Mouse (Mus musculus): ENCODE measurements at regions not wholly inside any gene's neighbourhood (a gene's known extent, or its start where the extent isn't known, plus 50 kb on each side); places are given as distances from the start of the nearest gene placed in this dataset.

GRCm38 (mm10) chr9:59232682-59233081 is 58.7 kb upstream of the Adpgk start:
- H3K27me3 ChIP-seq (ENCODE audit: control insufficient read depth, insufficient read depth, low read length), result no peaks in the 10 kb centered on the region
- H3K27ac ChIP-seq (ENCODE audit: insufficient read depth, low read depth, low read length), result no peak overlapping the region
- no peaks in the 10 kb centered on the region for H3K36me3 ChIP-seq (ENCODE audit: control insufficient read depth, insufficient read depth, low read length)
- no peak overlapping the region for H3K4me3 ChIP-seq (ENCODE audit: low read depth, low read length)
- no peaks in the 10 kb centered on the region for H3K4me1 ChIP-seq (ENCODE audit: control insufficient read depth, insufficient read depth, insufficient read length, low read length)
- TF ChIP-seq CTCF (IDR thresholded peaks at IDR 0.05; ENCODE audit: extremely low read depth, insufficient read length, insufficient replicate concordance, low read depth, low read length) (no peak), POLR2A (IDR thresholded peaks at IDR 0.05; ENCODE audit: low read depth, low read length) (no peak)
- WGBS, result 23% methylated on average over 3 of the region's 3 CpGs

- no peaks in the 10 kb centered on the region for H3K4me1 ChIP-seq (ENCODE audit: control insufficient read depth, insufficient read depth, insufficient read length, low read length)
- TF ChIP-seq CTCF (IDR thresholded peaks at IDR 0.05; ENCODE audit: extremely low read depth, insufficient read length, insufficient replicate concordance, low read depth, low read length), result no peak
- no peak for TF ChIP-seq POLR2A (IDR thresholded peaks at IDR 0.05; ENCODE audit: low read depth, low read length)
- no peak overlapping the region for H3K27ac ChIP-seq (ENCODE audit: insufficient read depth, low read depth, low read length)
- no peak overlapping the region for H3K4me3 ChIP-seq (ENCODE audit: low read depth, low read length)
- no peaks in the 10 kb centered on the region for H3K36me3 ChIP-seq (ENCODE audit: control insufficient read depth, insufficient read depth, low read length)
- WGBS, result 68% methylated on average over 7 of the region's 7 CpGs
- H3K27me3 ChIP-seq (ENCODE audit: control insufficient read depth, insufficient read depth, low read length), result no peaks in the 10 kb centered on the region
Observed at GRCm38 (mm10) chr9:59231947-59232346, 59.4 kb upstream of the Adpgk start.

GRCm38 (mm10) chr9:59231186-59231585 is 60.2 kb upstream of the Adpgk start:
- Histone ChIP-seq H3K27ac (ENCODE audit: insufficient read depth, low read depth, low read length) (no peak overlapping the region), H3K36me3 (ENCODE audit: control insufficient read depth, insufficient read depth, low read length) (no peaks in the 10 kb centered on the region), H3K4me3 (ENCODE audit: low read depth, low read length) (no peak overlapping the region), H3K4me1 (ENCODE audit: control insufficient read depth, insufficient read depth, insufficient read length, low read length) (no peaks in the 10 kb centered on the region), H3K27me3 (ENCODE audit: control insufficient read depth, insufficient read depth, low read length) (no peaks in the 10 kb centered on the region)
- 75% methylated on average over 5 of the region's 5 CpGs for WGBS
- TF ChIP-seq CTCF (IDR thresholded peaks at IDR 0.05; ENCODE audit: extremely low read depth, insufficient read length, insufficient replicate concordance, low read depth, low read length) (no peak), POLR2A (IDR thresholded peaks at IDR 0.05; ENCODE audit: low read depth, low read length) (no peak)

GRCm38 (mm10) chr9:59230161-59230560 is 61.2 kb upstream of the Adpgk start:
- WGBS, result 84% methylated on average over 5 of the region's 5 CpGs
- H3K27ac ChIP-seq (ENCODE audit: insufficient read depth, low read depth, low read length), result no peak overlapping the region
- no peak for TF ChIP-seq CTCF (IDR thresholded peaks at IDR 0.05; ENCODE audit: extremely low read depth, insufficient read length, insufficient replicate concordance, low read depth, low read length)
- TF ChIP-seq POLR2A (IDR thresholded peaks at IDR 0.05; ENCODE audit: low read depth, low read length), result no peak
- H3K4me1 ChIP-seq (ENCODE audit: control insufficient read depth, insufficient read depth, insufficient read length, low read length), result no peaks in the 10 kb centered on the region
- no peaks in the 10 kb centered on the region for H3K27me3 ChIP-seq (ENCODE audit: control insufficient read depth, insufficient read depth, low read length)
- no peak overlapping the region for H3K4me3 ChIP-seq (ENCODE audit: low read depth, low read length)
- H3K36me3 ChIP-seq (ENCODE audit: control insufficient read depth, insufficient read depth, low read length), result no peaks in the 10 kb centered on the region

GRCm38 (mm10) chr9:59227948-59228347 is 63.4 kb upstream of the Adpgk start:
- WGBS, result 83% methylated on average over 4 of the region's 4 CpGs
- H3K36me3 ChIP-seq (ENCODE audit: control insufficient read depth, insufficient read depth, low read length), result no peaks in the 10 kb centered on the region
- no peak overlapping the region for H3K27ac ChIP-seq (ENCODE audit: insufficient read depth, low read depth, low read length)
- H3K4me1 ChIP-seq (ENCODE audit: control insufficient read depth, insufficient read depth, insufficient read length, low read length), result no peaks in the 10 kb centered on the region
- no peak for TF ChIP-seq CTCF (IDR thresholded peaks at IDR 0.05; ENCODE audit: extremely low read depth, insufficient read length, insufficient replicate concordance, low read depth, low read length)
- no peak for TF ChIP-seq POLR2A (IDR thresholded peaks at IDR 0.05; ENCODE audit: low read depth, low read length)
- H3K4me3 ChIP-seq (ENCODE audit: low read depth, low read length), result no peak overlapping the region
- H3K27me3 ChIP-seq (ENCODE audit: control insufficient read depth, insufficient read depth, low read length), result no peaks in the 10 kb centered on the region

GRCm38 (mm10) chr9:59226361-59226760 is 65.0 kb upstream of the Adpgk start:
- Histone ChIP-seq H3K4me3 (ENCODE audit: low read depth, low read length) (no peak overlapping the region), H3K27me3 (ENCODE audit: control insufficient read depth, insufficient read depth, low read length) (no peaks in the 10 kb centered on the region), H3K27ac (ENCODE audit: insufficient read depth, low read depth, low read length) (no peak overlapping the region), H3K4me1 (ENCODE audit: control insufficient read depth, insufficient read depth, insufficient read length, low read length) (no peaks in the 10 kb centered on the region), H3K36me3 (ENCODE audit: control insufficient read depth, insufficient read depth, low read length) (no peaks in the 10 kb centered on the region)
- TF ChIP-seq CTCF (IDR thresholded peaks at IDR 0.05; ENCODE audit: extremely low read depth, insufficient read length, insufficient replicate concordance, low read depth, low read length) (no peak), POLR2A (IDR thresholded peaks at IDR 0.05; ENCODE audit: low read depth, low read length) (no peak)
- WGBS, result 85% methylated on average over 4 of the region's 4 CpGs

GRCm38 (mm10) chr9:59219277-59219676 is 72.1 kb upstream of the Adpgk start:
- H3K4me3 ChIP-seq (ENCODE audit: low read depth, low read length), result no peak overlapping the region
- TF ChIP-seq CTCF (IDR thresholded peaks at IDR 0.05; ENCODE audit: extremely low read depth, insufficient read length, insufficient replicate concordance, low read depth, low read length) (no peak), POLR2A (IDR thresholded peaks at IDR 0.05; ENCODE audit: low read depth, low read length) (no peak)
- WGBS, result 91% methylated on average over 4 of the region's 4 CpGs
- H3K4me1 ChIP-seq (ENCODE audit: control insufficient read depth, insufficient read depth, insufficient read length, low read length), result no peaks in the 10 kb centered on the region
- H3K36me3 ChIP-seq (ENCODE audit: control insufficient read depth, insufficient read depth, low read length), result no peaks in the 10 kb centered on the region
- no peak overlapping the region for H3K27ac ChIP-seq (ENCODE audit: insufficient read depth, low read depth, low read length)
- H3K27me3 ChIP-seq (ENCODE audit: control insufficient read depth, insufficient read depth, low read length), result no peaks in the 10 kb centered on the region; the same call in 1 of the 2 replicates

Data from small intestine, adult 2 months (tissue).